Mouse (Mus musculus): ENCODE results near the gene Stoml2. TPM values are rescaled to one million over a fixed set of nuclear protein-coding genes. Genes with fewer than 3 reads are reported as not detected.

The Stoml2 gene
- total RNA-seq, 1 experiment from 2014 or later: 49.5 TPM

DNA sequence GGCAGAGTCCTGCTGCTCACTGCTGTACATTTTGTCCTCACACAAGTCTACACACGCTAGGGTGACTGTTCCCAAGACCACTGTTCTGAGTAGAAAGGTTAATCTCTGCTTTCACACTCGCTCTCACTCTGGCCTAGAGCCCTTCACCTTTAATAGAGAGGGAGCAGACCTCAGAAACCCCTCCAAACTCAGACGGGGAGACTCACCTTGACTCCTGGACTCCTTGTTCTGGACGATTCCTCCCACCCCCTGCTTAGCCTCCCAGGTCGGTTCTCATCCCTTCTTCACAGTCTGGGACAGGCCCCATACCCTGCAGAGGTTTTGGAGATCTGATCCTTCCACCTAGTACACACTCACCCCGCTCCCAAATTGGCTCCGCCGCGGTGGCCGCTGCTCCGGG lies 8.1 kb upstream of the Stoml2 start:
- ATAC-seq (ENCODE audit: extremely low read depth, insufficient number of reproducible peaks, low FRiP score, poor library complexity, severe bottlenecking): no peak

GRCm38 (mm10) chr4:43038567-43039495 lies 7.3 kb upstream of the Stoml2 start:
- ATAC-seq (ENCODE audit: extremely low read depth, insufficient number of reproducible peaks, low FRiP score, poor library complexity, severe bottlenecking): no peak

- ATAC-seq (ENCODE audit: extremely low read depth, insufficient number of reproducible peaks, low FRiP score, poor library complexity, severe bottlenecking): no peak
Measured at GRCm38 (mm10) chr4:43037860-43038566, 6.5 kb upstream of the Stoml2 start.

DNA sequence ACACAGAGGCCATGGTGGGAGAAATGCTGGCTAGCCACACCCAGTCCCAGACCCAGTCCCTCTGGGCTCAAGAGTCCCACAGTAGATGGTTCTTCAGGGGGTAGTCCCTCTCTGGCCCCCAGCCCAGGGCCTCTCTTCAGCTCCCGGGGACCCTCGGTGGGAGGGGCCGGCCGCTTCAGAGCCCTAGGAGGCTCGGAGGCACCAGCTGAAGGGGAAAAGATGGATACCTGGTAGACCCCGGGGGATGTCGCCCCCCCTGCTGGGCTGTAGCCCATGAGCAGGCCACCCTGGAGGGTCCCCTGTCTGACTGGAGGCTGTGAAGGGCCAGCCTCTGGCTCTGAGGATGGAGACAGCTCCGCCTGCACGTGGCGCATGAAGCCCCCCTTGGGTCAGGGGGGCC lies 4.8 kb upstream of the Stoml2 start:
- ATAC-seq (ENCODE audit: extremely low read depth, insufficient number of reproducible peaks, low FRiP score, poor library complexity, severe bottlenecking): no peak

- ATAC-seq (ENCODE audit: extremely low read depth, insufficient number of reproducible peaks, low FRiP score, poor library complexity, severe bottlenecking): no peak
Measured at GRCm38 (mm10) chr4:43035851-43036250, 4.3 kb upstream of the Stoml2 start.

DNA sequence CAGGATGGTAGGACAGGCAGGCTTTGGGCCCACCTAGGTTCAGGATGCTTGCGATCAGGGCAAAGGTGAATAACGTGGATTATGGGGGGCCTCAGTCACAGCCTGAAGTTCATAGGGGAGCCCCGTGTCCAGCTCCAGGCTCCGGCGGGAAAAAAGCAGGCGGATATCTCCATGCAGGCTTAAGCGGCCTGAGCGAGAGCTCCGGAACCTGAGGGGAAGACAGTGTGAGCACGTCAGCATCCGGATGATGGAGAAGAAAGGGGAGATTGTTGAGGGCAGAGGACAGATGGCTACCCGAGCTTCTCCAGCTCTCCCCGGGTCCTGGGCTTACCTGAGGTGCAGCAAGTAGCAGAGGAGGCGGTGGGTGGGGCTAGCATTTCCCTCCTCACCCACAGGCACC lies 2.0 kb upstream of the Stoml2 start:
- no peak for ATAC-seq (ENCODE audit: extremely low read depth, insufficient number of reproducible peaks, low FRiP score, poor library complexity, severe bottlenecking)

GRCm38 (mm10) chr4:43032501-43032900 lies 991 bp upstream of the Stoml2 start:
- ATAC-seq (ENCODE audit: extremely low read depth, insufficient number of reproducible peaks, low FRiP score, poor library complexity, severe bottlenecking): no peak

DNA sequence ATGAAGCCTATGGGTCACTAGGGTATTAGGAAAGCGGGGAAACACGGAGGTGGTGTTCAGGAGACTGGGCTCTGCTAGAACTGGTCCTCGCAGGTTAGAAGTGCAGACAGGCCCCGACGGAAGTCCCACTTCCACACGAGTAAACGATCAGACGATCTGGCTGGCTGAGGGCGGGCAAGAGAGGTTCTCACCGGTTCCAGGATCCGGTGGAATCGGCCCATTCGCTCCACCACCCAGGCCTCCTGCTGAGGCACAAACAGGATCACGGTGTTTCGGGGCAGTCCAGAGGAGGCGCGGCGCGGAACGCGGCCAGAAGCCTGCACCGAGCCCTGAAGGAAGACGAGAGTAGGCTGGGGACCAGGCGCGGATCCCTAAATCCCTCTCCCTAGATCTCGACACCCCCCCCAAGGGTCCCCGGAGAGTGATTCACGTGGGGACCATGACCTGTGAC lies 705 bp downstream of the Stoml2 start:
- ATAC-seq (ENCODE audit: extremely low read depth, insufficient number of reproducible peaks, low FRiP score, poor library complexity, severe bottlenecking): no peak

DNA sequence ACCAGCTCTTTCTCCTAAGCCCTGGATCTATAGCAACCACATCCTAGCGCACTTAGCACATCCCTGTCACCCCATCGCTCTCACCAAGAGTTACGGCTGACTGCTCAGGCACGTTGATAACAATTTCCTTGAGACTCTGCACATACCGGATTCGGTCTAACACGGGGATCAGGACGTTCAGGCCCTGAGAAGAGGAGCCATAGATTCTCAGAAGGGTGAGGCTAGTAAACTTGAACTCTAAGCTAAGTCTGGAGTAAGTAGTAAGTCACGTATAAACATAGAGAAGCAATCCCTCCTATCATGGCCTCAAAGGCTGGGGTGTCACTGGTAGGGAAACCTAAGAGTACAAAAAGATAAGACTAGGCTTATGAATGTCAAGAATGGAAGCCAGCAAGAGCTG lies 1.2 kb downstream of the Stoml2 start:
- ATAC-seq (ENCODE audit: extremely low read depth, insufficient number of reproducible peaks, low FRiP score, poor library complexity, severe bottlenecking): no peak

DNA sequence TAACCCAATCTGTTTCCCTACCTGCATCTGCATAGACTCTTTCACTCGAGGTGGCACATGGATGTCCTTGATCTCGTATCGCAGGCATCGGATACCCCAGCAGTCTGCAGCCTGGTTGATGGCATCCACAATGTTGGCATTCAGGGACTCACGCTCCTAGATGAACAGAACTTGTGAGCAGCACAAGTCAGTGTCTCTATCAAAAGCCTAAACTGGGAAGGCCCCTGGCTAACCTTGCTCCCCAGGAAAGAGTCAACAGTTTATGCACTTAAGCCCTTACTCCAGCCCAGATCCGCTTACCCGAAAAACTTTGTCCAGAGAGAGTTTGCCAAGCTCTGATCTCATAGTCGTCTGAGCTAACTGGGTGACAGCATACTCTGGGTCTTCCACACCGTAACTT lies 1.8 kb downstream of the Stoml2 start:
- ATAC-seq (ENCODE audit: extremely low read depth, insufficient number of reproducible peaks, low FRiP score, poor library complexity, severe bottlenecking): no peak

GRCm38 (mm10) chr4:43029121-43029520 lies 2.4 kb downstream of the Stoml2 start:
- no peak for ATAC-seq (ENCODE audit: extremely low read depth, insufficient number of reproducible peaks, low FRiP score, poor library complexity, severe bottlenecking)

DNA sequence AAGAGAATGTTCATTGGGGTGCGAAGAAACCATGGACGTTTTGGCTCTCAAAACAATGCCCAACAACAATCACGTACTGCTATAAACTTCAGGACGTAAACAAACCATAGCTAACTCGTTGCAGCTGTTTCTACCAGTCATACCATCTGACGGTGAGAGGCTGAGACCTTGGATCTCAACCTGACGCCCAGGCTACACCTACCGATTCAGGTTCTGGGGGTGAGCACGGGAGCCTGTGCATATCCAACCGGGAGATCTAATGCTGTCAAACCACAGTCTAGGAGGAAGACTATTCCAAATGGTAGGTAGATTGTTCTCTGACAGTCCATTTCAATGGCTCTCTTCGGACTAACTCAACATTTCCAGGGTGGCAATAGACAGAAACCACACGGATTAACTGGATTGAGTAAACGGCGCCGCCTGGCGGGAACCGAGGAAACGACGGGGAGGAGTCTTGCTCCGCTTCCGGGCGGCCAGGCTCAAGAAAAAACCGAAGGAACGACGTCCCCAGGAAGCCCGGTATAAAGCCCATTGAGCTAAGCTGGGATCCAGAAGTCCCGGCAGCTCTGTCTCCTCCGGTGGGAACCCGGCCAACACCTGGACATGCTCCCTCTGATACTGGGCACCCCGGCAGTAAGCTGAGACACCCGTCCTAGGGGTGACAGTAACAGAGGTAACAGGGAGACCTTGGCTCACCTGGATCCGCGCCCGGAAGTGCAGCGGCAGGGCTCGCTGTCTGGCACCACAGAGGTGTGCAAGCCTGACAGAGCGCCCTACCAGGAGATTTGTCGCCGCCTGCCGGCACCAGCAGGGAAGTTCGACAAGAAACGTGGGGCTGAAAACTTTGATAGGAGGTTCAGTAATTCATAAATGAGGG lies 6.2 kb downstream of the Stoml2 start, which contains the start of gene Pigo:
Pigo (minus strand) TSS at position 736 of the 877 bp plus-strand sequence.
- ATAC-seq (ENCODE audit: extremely low read depth, insufficient number of reproducible peaks, low FRiP score, poor library complexity, severe bottlenecking): peak; percentile 90

DNA sequence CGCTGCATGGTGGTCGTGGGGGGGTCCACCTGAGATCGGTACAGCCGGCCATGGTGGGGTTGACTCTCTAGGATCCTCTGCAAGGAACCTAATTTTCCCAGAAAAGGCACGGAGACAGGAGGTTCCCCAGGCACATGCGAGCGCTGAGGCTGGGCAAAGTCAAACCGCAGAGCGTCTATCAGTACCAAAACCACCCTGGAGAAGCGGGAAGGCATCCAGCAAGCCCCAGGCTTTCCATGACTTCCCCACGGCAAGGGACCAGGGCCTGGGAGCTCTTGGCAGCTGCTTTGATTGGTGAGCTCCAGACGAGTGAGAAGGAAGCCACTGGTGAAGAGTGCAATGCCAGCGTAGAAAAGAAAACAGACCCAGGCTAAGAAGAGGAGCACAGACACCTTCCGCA lies 6.8 kb downstream of the Stoml2 start:
- ATAC-seq (ENCODE audit: extremely low read depth, insufficient number of reproducible peaks, low FRiP score, poor library complexity, severe bottlenecking): no peak

- no peak for ATAC-seq (ENCODE audit: extremely low read depth, insufficient number of reproducible peaks, low FRiP score, poor library complexity, severe bottlenecking)
Measured at GRCm38 (mm10) chr4:43021341-43021740, 10.2 kb downstream of the Stoml2 start.

DNA sequence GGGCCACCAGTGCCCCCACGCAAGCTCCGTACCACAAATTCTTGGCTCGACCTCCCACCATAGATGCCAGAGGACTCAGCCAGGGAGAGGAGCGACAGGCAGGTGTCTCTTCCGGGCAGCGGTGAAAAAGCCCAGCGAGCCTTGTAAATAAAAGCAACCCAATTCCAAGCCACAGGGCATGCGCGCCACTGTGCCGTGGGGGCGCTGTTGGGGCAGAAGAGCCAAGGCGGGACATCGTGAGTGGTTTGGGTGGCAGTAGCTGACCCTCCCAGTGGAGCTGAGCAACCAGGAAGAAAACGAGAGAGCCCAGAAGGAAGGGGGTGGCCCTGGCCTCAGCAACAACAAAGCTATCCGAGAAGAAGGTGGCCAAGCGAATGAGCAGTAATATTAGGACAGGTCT lies 10.6 kb downstream of the Stoml2 start:
- ATAC-seq (ENCODE audit: extremely low read depth, insufficient number of reproducible peaks, low FRiP score, poor library complexity, severe bottlenecking): no peak

- no peak for ATAC-seq (ENCODE audit: extremely low read depth, insufficient number of reproducible peaks, low FRiP score, poor library complexity, severe bottlenecking)
Measured at GRCm38 (mm10) chr4:43019641-43020465, 11.7 kb downstream of the Stoml2 start.

DNA sequence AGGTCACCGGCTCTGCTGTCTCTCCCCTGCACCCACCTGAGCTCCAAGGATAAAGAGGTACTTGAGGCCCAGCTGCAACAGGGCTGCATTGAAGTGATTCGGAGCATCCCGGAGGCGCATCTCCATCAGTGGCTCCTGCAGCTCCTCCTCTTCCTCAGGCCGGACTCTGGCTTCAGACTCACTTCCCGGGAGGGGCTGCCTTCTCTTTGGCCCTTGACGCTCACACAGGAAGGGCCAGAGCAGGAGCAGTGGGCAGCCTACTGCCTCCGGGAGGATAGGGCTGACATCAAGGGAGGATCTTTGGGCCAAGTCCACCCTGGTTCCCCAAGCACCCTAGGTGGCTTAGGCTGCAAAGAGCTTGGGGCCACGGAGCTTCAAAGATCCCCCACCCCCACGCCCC lies 12.3 kb downstream of the Stoml2 start:
- ATAC-seq (ENCODE audit: extremely low read depth, insufficient number of reproducible peaks, low FRiP score, poor library complexity, severe bottlenecking): no peak

- no peak for ATAC-seq (ENCODE audit: extremely low read depth, insufficient number of reproducible peaks, low FRiP score, poor library complexity, severe bottlenecking)
Measured at GRCm38 (mm10) chr4:43018156-43018555, 13.4 kb downstream of the Stoml2 start.
